Mouse (Mus musculus) midbrain, embryonic 15.5 days (tissue): Measurements from ENCODE around the gene Pi16. TPM values are rescaled to one million over a fixed set of nuclear protein-coding genes. Genes with fewer than 3 reads are reported as not detected.
"Not testable (repeated sequence)": the region's sequence is repeated elsewhere in the genome, so short reads cannot be mapped to it uniquely, and the experiment has no call there.

Experiments used
- ATAC-seq: fragments of 200-750 bp; cut with Nextera tagmentation; replicated peaks from 2 replicates; pipeline ENCODE4 v1.8.0; 2017; ENCODE audit warnings: moderate TSS enrichment
- H3K27ac ChIP-seq: fragments of 300-500 bp; sonication (generic); 2 replicates; pipeline ENCODE4 v1.5.1; 2015; ENCODE audit warnings: mild to moderate bottlenecking, inconsistent platforms
- H3K27me3 ChIP-seq: fragments of 300-500 bp; sonication (generic); replicated peaks from 2 replicates; pipeline ENCODE4 v1.6.1; 2015; ENCODE audit warnings: inconsistent platforms
- H3K36me3 ChIP-seq: fragments of 300-500 bp; sonication (generic); replicated peaks from 2 replicates; pipeline ENCODE4 v1.6.1; 2015; ENCODE audit warnings: inconsistent platforms
- H3K4me1 ChIP-seq: fragments of 300-500 bp; sonication (generic); 2 replicates; pipeline ENCODE4 v1.6.1; 2015; ENCODE audit warnings: inconsistent platforms
- H3K4me2 ChIP-seq: fragments of 300-500 bp; sonication (generic); 2 replicates; pipeline ENCODE4 v1.6.1; 2015; ENCODE audit warnings: inconsistent platforms, mild to moderate bottlenecking, moderate library complexity
- H3K4me3 ChIP-seq: fragments of 300-500 bp; sonication (generic); 2 replicates; pipeline ENCODE4 v1.5.1; 2015; ENCODE audit warnings: mild to moderate bottlenecking, inconsistent platforms
- H3K9ac ChIP-seq: fragments of 300-500 bp; sonication (generic); 2 replicates; pipeline ENCODE4 v1.6.1; 2015; ENCODE audit warnings: mild to moderate bottlenecking, inconsistent platforms
- H3K9me3 ChIP-seq: fragments of 300-500 bp; sonication (generic); 2 replicates; pipeline ENCODE4 v1.6.1; 2016; ENCODE audit warnings: inconsistent platforms
- WGBS: fragments of 180-500 bp; shearing (Covaris S2); methylation state at CpG from one replicate; pipeline ENCODE4 v1.1.7; 2015; ENCODE audit warnings: mixed read lengths; 5-methylcytosine and 5-hydroxymethylcytosine counted together
- polyA plus RNA-seq: library from polyadenylated mRNA; unstranded; fragments of >200 nt; fragmentation: Nextera tagmentation; extraction: Ambion mirVana; gene quantifications from 2 replicates; pipeline ENCODE4 v1.2.1, GENCODE M21; 2015

Pi16 gene
- polyA plus RNA-seq = 3.6 and 4.0 TPM in 2 replicates

GRCm38 (mm10) chr17:29317380-29317779 lies at the start of gene Pi16:
Gene Pi16 (plus strand): TSS chr17:29317680.
- H3K27me3 ChIP-seq = peaks cover 17% of the 10 kb centered on the region
- H3K4me2 ChIP-seq, H3K9me3 ChIP-seq, H3K36me3 ChIP-seq, H3K4me1 ChIP-seq, H3K9ac ChIP-seq, H3K27ac ChIP-seq, ATAC-seq, H3K4me3 ChIP-seq: not testable (repeated sequence)
- 98% methylated on average over 2 of the region's 3 CpGs for WGBS

- Histone ChIP-seq H3K9ac (peak overlapping the region; percentile 18; the same call in 1 of the 2 replicates), H3K4me1 (peaks cover 29% of the 10 kb centered on the region), H3K36me3 (no peaks in the 10 kb centered on the region), H3K4me2 (peak overlapping the region; percentile 52), H3K9me3 (no peaks in the 10 kb centered on the region), H3K27me3 (no peaks in the 10 kb centered on the region), H3K27ac (peak overlapping the region; percentile 89), H3K4me3 (peak overlapping the region; percentile 80)
- WGBS = 57% methylated on average over 6 of the region's 6 CpGs
- peak; percentile 57 for ATAC-seq
Observed at GRCm38 (mm10) chr17:29267931-29268681, 49.4 kb upstream of the Pi16 start.

GRCm38 (mm10) chr17:29268682-29269348 lies 48.7 kb upstream of the Pi16 start, which contains the start of gene BC004004:
Gene BC004004 (plus strand): TSS chr17:29268788.
- H3K4me3 ChIP-seq = peak within 1 kb of the TSS; percentile 80
- ATAC-seq = peak; percentile 92
- H3K9me3 ChIP-seq = no peaks in the 10 kb centered on the region
- peak within 1 kb of the TSS; percentile 52 for H3K4me2 ChIP-seq
- WGBS = under 1% methylated on average over 60 of the region's 63 CpGs
- H3K36me3 ChIP-seq = no peaks in the 10 kb centered on the region
- peak within 1 kb of the TSS; percentile 92 for H3K9ac ChIP-seq
- H3K27ac ChIP-seq = peak within 1 kb of the TSS; percentile 89
- peaks cover 27% of the 10 kb centered on the region for H3K4me1 ChIP-seq
- H3K27me3 ChIP-seq = no peaks in the 10 kb centered on the region

- Histone ChIP-seq H3K27ac (peak overlapping the region; percentile 89), H3K9ac (peak overlapping the region; percentile 92), H3K27me3 (no peaks in the 10 kb centered on the region), H3K4me1 (peaks cover 26% of the 10 kb centered on the region), H3K9me3 (no peaks in the 10 kb centered on the region), H3K4me3 (peak overlapping the region; percentile 80), H3K36me3 (no peaks in the 10 kb centered on the region), H3K4me2 (peak overlapping the region; percentile 52)
- 0 out of 2 replicates have a peak, but pooled peaks have one; percentile 5 for ATAC-seq
- WGBS = 20% methylated on average over 10 of the region's 10 CpGs
Observed at GRCm38 (mm10) chr17:29269349-29269706, 48.2 kb upstream of the Pi16 start.

- Histone ChIP-seq H3K4me1 (peaks cover 22% of the 10 kb centered on the region), H3K9ac (no peak overlapping the region), H3K9me3 (no peaks in the 10 kb centered on the region), H3K27ac (no peak overlapping the region), H3K36me3 (no peaks in the 10 kb centered on the region), H3K4me2 (peak overlapping the region; percentile 52), H3K4me3 (no peak overlapping the region), H3K27me3 (no peaks in the 10 kb centered on the region)
- no peak for ATAC-seq
- WGBS = 94% methylated on average over 9 of the region's 9 CpGs
Observed at GRCm38 (mm10) chr17:29270148-29270698, 47.3 kb upstream of the Pi16 start.

- WGBS = 85% methylated on average over 7 of the region's 7 CpGs
- Histone ChIP-seq H3K36me3 (0 out of 2 replicates have a peak, but pooled peaks cover under 1% of the 10 kb centered on the region), H3K27ac (no peak overlapping the region), H3K9ac (no peak overlapping the region), H3K9me3 (no peaks in the 10 kb centered on the region), H3K27me3 (no peaks in the 10 kb centered on the region), H3K4me2 (no peak overlapping the region), H3K4me1 (peaks cover 18% of the 10 kb centered on the region), H3K4me3 (no peak overlapping the region)
- ATAC-seq = no peak
Observed at GRCm38 (mm10) chr17:29273156-29273555, 44.3 kb upstream of the Pi16 start.

- Histone ChIP-seq H3K36me3 (peaks cover 3% of the 10 kb centered on the region; the same call in 1 of the 2 replicates), H3K4me2 (no peak overlapping the region), H3K27me3 (no peaks in the 10 kb centered on the region), H3K9me3 (no peaks in the 10 kb centered on the region), H3K4me3 (no peak overlapping the region), H3K9ac (no peak overlapping the region), H3K27ac (no peak overlapping the region), H3K4me1 (peaks cover 15% of the 10 kb centered on the region)
- WGBS = 83% methylated on average over 11 of the region's 11 CpGs
- ATAC-seq = no peak
Observed at GRCm38 (mm10) chr17:29273889-29274288, 43.6 kb upstream of the Pi16 start.

GRCm38 (mm10) chr17:29280422-29280821 lies 37.1 kb upstream of the Pi16 start:
- Histone ChIP-seq H3K4me3 (no peak overlapping the region), H3K27me3 (no peaks in the 10 kb centered on the region), H3K36me3 (peaks cover 10% of the 10 kb centered on the region; the same call in 1 of the 2 replicates), H3K27ac (no peak overlapping the region), H3K4me1 (peaks cover 7% of the 10 kb centered on the region; the same call in 1 of the 2 replicates), H3K9me3 (no peaks in the 10 kb centered on the region), H3K4me2 (no peak overlapping the region), H3K9ac (no peak overlapping the region)
- no peak for ATAC-seq
- 94% methylated on average over 5 of the region's 5 CpGs for WGBS

GRCm38 (mm10) chr17:29281541-29281940 lies 35.9 kb upstream of the Pi16 start:
- peaks cover 7% of the 10 kb centered on the region; the same call in 1 of the 2 replicates for H3K4me1 ChIP-seq
- H3K9me3 ChIP-seq = no peaks in the 10 kb centered on the region
- H3K27ac ChIP-seq = no peak overlapping the region
- H3K9ac ChIP-seq = no peak overlapping the region
- H3K4me3 ChIP-seq = no peak overlapping the region
- no peak overlapping the region for H3K4me2 ChIP-seq
- 82% methylated on average over 5 of the region's 5 CpGs for WGBS
- ATAC-seq = no peak
- peaks cover 13% of the 10 kb centered on the region; the same call in 1 of the 2 replicates for H3K36me3 ChIP-seq
- H3K27me3 ChIP-seq = no peaks in the 10 kb centered on the region

- no peak for ATAC-seq
- Histone ChIP-seq H3K36me3 (peaks cover 13% of the 10 kb centered on the region; the same call in 1 of the 2 replicates), H3K4me3 (no peak overlapping the region), H3K4me1 (peaks cover 7% of the 10 kb centered on the region; the same call in 1 of the 2 replicates), H3K27me3 (no peaks in the 10 kb centered on the region), H3K9ac (no peak overlapping the region), H3K27ac (0 out of 2 replicates have a peak overlapping the region, but pooled peaks have one; percentile 15), H3K9me3 (no peaks in the 10 kb centered on the region), H3K4me2 (no peak overlapping the region)
- 50% methylated on average over 21 of the region's 21 CpGs for whole genome bisulfite sequencing
Observed at GRCm38 (mm10) chr17:29282216-29282952, 35.1 kb upstream of the Pi16 start.

- no peak overlapping the region for H3K9ac ChIP-seq
- WGBS = 87% methylated on average over 7 of the region's 7 CpGs
- H3K27ac ChIP-seq = no peak overlapping the region
- no peak for ATAC-seq
- no peaks in the 10 kb centered on the region for H3K9me3 ChIP-seq
- H3K4me1 ChIP-seq = no peaks in the 10 kb centered on the region
- no peaks in the 10 kb centered on the region for H3K27me3 ChIP-seq
- H3K4me3 ChIP-seq = no peak overlapping the region
- no peak overlapping the region for H3K4me2 ChIP-seq
- peaks cover 16% of the 10 kb centered on the region for H3K36me3 ChIP-seq
Observed at GRCm38 (mm10) chr17:29291793-29292192, 25.7 kb upstream of the Pi16 start.

- H3K27me3 ChIP-seq = no peaks in the 10 kb centered on the region
- 89% methylated on average over 3 of the region's 3 CpGs for WGBS
- no peak for ATAC-seq
- H3K36me3 ChIP-seq = peaks cover 19% of the 10 kb centered on the region
- no peaks in the 10 kb centered on the region for H3K4me1 ChIP-seq
- H3K4me3 ChIP-seq = no peak overlapping the region
- H3K9ac ChIP-seq = no peak overlapping the region
- H3K9me3 ChIP-seq = no peaks in the 10 kb centered on the region
- no peak overlapping the region for H3K4me2 ChIP-seq
- no peak overlapping the region for H3K27ac ChIP-seq
Observed at GRCm38 (mm10) chr17:29292996-29293395, 24.5 kb upstream of the Pi16 start.
